Mouse (Mus musculus): ENCODE measurements at regions not wholly inside any gene's neighbourhood (a gene's known extent, or its start where the extent isn't known, plus 50 kb on each side); places are given as distances from the start of the nearest gene placed in this dataset.
A peak's percentile ranks its signal among the peaks of the same experiment; 100 is the strongest.

DNA sequence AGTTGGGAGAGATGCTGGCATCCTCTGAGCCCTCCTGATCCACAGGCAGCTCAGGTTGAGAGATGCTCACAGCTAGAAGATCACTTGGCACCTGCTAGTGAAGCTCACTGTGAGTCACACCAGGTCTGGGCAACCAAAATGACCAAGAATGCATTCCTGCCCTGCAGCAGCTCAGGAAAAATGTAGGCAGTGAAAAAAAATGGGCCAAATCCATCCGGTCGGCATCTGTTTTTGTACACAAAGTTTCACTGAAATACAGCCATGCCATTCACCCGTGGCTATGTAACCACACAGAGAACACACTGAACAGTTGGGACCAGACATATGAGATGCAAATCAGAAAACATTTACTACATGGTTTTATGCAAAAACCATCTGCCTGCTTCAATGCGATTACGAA, 135.1 kb downstream of the Tomm20 start:
- no peak for DNase-seq (ENCODE audit: low read depth, low spot score)

DNA sequence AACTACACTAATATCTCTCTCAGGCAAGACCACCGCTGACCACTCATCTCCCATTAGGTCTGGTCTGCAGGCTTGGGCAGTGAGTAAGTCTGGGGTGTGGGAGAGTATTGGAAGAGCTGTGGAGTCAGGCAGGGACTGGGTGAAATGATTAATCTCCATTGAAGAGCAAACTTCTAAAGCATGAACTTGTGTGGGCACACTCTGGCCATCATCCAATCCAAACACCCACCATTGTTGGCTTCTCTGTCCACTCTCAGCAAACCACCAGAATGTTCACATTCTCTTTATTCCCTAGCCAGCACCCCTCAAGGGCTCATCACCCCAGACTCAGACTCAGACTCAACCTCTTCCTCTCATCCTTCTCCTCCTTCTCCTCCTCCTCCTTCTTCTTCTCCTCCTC, 136.3 kb downstream of the Tomm20 start:
- no peak for DNase-seq (ENCODE audit: low read depth, low spot score)

DNA sequence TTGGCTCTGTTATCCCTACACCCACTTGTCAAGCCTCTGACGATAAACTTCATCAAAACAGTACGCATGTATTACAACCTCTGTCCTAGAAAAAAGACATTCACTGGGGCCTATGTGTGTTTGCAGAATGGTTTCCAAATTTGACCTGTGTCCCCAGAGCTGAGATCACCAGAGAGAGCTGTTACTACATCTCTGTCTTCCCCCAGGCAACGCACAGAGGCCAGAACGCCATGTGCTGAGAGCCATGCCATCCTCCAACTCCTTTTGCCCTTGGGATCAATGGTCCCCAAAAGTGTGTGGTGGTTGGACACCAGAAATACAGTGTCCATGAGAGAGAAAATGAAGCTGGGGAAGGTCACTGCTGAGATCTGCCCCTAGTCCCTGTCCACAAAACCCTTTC, 137.1 kb downstream of the Tomm20 start:
- DNase-seq (ENCODE audit: low read depth, low spot score), result no peak

DNA sequence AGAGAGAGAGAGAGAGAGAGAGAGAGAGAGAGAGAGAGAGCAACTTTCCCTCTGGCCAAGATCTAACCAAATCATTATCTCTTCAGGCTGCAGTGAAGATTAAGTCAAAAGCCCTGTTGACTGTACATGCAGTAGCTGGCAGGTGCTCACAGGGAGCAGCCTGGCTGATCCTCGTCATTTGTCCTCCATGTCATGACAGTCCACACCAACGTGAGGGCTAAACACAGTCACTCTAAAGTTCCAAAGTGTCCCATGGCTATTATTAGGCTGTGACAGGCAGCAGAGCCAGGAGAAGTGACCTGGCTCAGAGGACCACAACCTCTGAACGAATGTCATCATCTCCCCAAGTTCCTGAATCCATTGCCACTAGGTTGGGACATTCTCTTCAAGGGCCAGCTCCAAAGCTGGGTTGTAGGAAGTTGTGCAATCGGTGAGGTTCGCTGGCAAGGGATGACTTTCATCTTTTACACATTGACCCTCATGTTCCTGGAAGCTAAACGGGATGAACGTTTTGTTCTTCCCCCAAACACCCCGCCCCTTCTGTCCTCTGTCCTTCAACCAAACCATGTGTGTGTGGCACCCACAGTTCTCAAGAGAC, 138.4 kb downstream of the Tomm20 start:
- no peak for DNase-seq (ENCODE audit: low read depth, low spot score)

DNA sequence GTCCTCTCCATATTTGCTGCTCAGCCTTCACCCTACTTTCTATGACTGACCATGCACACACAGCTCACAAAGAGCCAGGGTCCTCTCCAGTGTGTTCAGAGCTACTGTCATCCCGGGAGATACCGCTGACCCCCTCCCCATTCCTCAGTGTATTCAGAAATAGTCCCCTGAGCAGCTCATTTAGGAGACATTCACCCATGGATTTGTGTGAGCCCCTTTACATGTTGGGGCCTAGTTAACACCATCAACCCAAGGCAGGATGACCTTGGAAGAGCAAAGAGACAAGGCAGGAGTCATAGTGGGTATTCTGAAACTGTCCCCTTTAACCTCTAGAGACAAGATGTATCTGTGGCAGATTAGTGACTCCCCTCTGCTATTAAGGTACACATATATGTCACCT, 139.1 kb downstream of the Tomm20 start:
- no peak for DNase-seq (ENCODE audit: low read depth, low spot score)

DNA sequence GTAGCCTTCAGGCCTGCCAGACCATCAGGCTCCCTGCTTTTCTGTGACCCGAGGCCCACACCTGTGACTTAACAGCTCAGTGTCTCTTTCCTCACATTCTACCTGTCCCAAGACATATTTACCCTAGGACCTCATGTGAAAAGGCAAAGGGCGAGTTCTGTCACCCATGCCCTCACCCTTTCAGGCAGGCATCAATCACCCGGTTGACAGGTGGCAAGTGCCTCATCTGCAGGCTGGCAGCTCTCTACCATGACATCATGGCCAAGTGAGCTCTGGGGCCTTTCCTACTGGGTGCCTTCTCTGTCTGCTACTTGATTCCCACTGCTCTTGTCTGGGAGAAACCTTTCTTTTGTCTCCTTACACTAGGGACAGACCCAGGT, 139.5 kb downstream of the Tomm20 start:
- no peak for DNase-seq (ENCODE audit: low read depth, low spot score)

DNA sequence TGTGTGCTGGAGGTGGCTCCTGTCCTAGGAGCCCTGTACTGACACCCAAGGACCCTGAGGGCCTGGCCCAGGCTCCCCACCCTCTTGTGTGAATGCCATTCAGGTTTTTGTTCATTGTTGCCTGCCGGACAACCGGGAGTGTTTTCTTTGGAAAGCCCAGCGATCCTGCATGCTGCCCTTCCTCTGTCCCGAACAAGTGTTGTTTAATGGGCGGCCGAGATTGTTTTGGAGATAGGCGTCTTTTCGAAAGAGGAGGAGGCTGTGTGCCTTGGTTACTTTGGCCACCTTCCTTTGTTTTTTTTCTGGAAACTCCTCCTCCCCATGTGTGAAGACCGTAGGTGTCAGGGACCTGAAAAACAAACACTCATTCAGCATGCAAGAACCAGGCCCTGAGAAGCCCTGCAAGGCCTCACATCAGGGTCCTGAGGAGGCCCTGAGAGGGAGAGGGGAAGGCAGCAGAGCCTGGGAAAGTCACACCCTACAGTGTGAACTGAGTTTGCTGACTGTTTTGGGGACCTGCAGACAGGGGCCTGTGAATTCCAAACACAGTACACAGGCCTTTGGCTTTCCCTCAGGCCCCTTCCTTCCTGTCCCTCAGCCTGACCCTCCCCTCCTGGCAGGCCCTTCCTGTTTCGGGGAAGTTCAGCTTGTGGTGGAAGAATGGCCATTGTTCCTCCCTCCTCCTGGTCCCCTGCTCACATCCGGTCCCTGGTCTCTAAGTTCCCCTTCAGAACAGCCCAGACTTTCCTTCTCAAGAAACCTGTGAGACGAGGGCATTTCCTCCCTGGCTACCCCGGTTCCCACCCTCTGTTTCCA, 140.1 kb downstream of the Tomm20 start:
- DNase-seq (ENCODE audit: low read depth, low spot score), result no peak

DNA sequence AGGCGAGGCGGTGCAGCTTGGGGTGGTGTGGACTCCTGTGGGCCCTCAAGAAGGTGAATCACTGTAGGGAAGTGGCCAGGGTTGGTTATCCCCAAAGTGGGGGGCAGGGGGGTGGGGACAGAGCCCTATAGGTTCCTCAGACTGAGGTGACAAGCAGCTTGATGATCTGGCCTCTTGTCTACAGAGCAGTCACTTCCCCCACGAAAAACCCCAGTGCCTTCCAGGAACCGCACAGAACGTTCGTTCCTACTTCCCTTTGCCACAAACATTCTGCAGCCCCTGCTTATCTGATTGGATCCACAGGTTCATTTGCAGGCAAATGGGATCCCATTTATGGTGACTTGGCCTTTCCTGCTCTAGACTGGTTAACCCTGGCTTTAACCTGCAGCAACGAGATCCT, 141.5 kb downstream of the Tomm20 start:
- peak; percentile 29 for DNase-seq (ENCODE audit: low read depth, low spot score)

DNA sequence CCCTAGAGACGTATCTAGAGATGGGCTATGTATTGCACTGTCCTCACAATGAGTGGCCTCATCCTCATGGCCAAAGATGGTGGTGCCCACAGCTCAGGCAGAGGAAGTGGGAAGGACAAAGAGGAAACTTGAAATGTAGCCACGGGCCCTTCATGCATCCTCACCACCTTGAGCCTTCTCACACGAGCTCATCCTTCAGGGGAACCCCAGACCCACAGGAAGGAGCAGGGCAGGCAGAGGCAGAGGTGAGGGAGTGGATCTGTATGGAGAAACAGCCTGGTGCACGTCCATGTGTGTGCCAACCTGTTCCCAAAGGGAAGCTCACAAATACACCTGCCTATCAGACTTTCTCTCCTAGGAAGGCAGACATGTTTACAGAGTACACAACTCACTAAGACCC, 143.0 kb downstream of the Tomm20 start:
- no peak for DNase-seq (ENCODE audit: low read depth, low spot score)

DNA sequence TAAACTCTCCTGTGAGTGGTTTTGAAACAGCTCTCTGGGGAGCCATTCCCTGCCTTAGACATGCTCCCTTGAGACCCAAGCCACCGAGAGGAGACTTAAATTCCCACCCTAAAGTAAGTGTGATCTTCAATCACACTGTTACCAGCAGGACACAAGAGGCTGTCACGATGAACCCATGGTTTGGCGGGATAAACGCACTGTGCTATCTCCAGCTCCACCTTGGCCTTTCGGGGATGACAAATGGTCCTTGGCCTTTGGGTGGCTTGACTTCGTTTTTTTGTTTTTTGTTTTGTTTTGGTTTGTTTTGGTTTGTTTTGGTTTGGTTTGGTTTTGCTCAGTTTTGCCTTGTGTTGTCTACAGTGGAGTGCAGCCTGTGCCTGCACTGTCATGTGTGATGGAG, 144.7 kb downstream of the Tomm20 start:
- no peak for DNase-seq (ENCODE audit: low read depth, low spot score)

DNA sequence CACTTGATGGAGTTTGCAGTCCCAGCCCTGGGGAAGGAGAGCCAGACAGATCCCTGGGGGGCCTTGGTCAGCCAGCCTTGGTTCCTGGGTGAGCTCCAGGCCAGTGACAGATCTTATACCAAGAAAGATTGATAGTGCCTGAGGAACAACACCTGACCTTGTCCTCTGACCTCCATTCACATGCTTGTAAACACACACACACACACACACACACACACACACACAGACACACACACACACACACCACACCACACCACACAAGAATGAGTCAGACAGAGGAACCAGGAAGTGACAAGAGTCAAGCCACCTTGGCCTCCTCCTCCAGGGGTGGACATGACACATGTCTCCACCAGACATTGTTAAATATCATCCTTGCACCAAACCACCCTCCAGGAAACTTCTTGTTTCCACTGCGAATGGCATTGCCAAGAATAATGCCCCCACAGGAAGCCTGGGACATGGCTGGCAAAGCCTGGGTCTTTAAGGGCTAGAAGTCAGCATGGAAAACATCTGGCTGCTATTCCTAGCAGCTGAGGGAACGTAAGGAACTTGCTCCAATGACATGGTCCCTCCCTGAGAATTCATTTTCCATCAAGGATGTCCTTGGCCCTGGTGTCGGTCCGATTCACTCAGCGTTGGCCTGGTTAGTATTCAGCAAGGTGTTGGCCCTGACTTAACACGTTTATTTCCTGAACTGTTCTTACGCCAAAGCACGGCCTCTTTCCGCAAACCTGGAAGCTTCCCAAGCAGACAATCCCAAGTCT, 147.9 kb downstream of the Tomm20 start:
- DNase-seq (ENCODE audit: low read depth, low spot score), result no peak

DNA sequence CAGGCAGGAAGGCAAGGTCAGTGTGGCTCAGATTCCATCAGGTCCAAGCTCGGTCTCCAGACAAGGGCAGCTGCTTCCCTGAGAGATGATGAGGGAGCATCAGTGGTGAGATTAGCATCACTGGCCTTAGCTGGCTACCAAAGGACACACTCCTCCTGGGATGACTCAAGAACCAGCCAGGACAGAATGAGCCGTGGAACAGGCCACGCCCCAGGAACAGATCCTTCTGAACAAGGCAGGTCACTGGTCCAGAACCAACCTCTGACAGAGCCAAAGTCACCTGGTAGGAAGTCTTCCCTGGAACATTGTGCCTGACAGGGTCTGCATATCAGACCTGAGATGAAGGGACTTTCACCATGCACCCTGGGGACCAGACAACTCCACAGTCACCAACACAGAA, 152.0 kb downstream of the Tomm20 start:
- DNase-seq (ENCODE audit: low read depth, low spot score), result no peak

DNA sequence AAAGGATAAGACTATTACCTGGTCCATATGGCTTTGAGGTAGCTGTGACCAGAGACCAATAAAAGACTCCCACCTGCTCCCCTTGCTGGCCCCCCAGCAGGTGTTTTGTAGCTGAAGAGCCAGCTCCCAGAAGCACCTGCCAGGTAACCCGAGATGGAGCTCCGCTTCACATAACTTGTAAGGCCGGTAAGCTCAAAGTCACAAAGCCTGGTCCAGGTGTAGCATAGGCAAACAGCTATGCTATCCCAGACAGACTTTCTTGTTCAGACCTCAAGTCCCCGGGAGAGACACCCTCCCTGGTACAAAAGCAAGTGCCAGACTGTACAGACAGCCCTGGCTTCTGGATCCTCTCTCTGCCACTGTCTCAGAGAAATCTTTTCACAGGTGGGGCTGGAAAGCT, 154.6 kb downstream of the Tomm20 start:
- DNase-seq (ENCODE audit: low read depth, low spot score), result no peak

DNA sequence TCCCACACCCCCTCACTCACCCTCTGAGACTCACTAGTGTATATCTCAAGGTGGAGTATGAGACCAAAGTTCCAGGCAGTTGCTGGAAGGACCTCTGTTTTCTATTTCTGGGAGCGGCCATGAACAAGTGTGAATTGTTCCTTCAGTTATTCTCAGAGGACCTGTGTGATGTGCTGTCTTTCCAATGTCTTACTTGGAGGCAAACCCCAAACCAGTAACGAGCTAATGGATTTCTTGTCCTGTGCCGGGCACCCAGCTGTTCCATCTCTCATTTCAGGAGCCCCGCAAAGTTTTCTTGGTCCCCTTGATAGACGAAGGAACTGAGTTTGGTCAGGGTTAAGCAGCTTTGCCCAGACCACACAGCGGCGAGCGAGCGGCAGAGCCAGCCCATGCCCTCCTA, 155.4 kb downstream of the Tomm20 start:
- DNase-seq (ENCODE audit: low read depth, low spot score), result no peak

DNA sequence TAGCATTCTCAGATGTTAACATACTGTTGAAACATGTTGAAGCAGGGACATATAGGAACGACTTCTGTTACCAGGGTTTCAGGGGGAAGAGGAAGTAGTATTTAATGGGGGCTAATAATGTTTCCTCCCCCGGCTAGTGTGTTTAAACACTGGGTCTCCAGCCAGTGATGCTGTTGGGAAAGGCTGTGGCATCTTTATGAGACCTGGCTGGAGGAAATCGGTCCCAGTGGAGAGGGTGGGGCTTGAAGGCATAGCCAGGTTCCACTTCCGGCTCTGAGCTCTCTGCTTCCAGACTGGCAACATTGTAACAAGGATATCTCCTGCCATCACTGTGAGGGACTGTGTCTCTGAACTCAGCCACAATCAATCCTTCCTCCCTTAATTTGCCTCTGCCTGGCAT, 156.6 kb downstream of the Tomm20 start:
- no peak for DNase-seq (ENCODE audit: low read depth, low spot score)

DNA sequence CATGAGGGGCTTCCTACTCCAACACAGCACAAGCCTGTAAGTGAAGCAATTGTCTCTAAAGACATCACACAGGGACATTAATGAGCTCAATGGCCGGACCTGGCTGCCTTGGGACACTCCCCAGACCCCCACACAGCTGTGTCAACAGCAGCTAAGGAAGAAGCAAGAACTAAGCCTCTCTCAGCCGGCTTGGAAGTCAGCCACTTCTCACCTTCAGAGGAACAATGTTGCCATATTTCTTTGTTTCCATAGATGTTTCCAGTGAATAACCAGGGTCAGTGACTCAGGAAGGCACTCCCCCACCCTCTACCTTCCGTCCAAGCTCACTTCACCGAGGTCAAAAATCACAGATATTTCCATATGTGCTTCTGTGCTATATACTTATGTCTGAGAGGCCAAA, 157.0 kb downstream of the Tomm20 start:
- DNase-seq (ENCODE audit: low read depth, low spot score), result no peak

DNA sequence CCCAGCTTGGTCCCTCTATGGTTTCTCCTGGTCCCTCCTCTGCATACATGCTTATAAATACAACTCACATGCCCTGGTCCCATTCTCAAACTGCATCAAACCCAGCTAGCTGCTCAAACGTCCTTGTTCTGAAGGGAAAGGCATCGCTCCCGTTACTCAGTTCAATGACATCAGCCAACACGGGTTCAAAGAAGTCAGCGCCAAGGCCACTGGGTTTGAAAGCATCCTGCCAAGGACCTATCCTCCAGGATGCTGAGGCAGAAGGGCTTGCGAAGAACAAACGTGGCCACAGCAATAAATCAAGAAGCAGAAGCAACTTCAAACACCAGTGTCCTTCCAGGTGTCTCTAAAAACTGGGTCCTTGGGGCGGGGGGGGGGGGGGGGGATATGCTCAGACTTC, 158.2 kb downstream of the Tomm20 start:
- no peak for DNase-seq (ENCODE audit: low read depth, low spot score)

DNA sequence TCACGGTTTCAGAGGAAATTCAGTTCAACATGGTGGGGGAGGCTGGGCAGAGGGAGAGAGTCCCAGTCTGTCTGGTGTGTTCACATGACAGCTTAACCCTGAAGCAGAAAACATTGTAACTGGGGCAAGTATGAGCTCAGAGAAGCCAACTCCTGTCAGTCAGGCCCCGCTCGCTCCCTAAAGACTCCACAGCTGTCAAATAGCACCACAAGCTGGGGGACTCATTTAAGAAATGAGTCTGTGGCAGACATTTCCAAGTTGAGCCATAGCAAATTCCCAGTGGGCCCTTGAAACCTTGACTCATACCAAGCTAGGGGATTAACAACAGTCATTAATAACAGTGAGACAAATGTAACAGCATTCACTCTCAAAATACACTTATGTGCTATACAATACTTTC, 160.4 kb downstream of the Tomm20 start:
- no peak for DNase-seq (ENCODE audit: low read depth, low spot score)

DNA sequence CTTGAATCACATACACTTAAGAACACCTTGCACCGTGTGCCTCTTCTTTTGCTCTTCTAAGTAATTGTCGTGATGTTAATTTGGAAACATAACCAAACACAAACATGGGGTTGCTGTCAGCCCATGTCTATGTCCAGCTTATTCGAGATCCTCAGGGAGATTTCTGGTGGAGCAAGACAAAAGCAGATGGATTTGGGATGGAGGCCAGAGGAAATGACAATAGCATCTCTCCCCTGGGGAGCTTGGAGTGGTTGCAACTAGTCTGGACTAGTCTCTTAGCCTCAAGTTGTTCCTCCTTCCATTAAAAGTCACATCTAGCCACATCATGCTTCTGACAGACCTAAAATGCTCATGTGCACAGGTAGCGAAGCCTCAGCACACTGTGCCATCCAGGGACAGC, 161.0 kb downstream of the Tomm20 start:
- no peak for DNase-seq (ENCODE audit: low read depth, low spot score)

DNA sequence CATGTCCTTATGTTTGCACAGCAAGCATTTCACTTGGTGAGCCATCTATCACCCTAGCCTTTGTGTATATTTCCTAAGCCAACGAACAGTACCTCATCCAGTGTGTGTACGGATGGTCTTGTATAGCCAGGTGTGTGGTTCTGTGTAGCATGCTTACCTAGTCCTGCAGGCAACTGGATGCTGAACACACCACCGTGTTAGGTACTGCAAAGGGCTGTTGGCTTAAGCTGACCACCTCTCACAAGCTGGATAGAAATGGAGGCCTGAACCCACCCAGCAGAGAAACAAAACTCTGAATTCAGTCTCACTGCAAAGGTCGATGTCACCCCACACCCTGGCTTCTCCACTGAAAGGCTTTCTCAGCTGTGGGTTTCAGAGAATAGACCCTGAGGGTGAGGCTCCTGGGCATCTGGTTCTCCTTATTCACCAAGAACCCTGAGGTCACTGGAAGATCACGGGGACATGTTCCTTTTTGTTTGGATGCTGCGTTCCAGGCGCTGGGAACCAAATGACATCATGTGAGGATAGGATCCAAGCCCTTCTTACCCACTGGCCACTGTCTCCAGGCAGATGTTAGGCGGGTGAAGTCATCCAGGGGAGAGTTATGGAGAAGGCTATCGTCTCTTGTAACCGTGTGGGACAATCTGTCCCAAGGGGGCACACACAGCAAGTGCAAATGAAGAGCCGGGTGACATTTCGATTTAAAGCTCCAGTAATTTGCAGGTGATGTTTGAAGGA, 161.8 kb downstream of the Tomm20 start:
- DNase-seq (ENCODE audit: low read depth, low spot score), result no peak

DNA sequence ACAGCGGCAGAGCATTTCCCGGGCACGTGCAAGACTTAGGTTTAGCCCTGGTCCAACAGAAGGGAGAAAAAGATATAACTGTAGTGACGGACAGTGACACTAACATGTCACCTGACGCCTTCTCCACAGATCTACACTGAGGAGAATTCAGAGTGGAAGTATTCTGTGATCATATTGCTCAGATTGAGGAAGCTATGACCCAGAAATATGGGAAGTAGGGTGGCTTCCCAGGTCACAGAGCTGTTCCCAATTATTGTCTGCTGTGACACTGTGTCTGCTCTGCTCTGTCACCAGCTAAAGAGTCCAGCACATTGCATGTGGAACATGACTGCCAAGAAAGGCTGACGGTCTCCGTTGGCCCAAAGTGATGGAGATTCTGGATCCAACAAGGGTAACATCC, 167.0 kb downstream of the Tomm20 start:
- no peak for DNase-seq (ENCODE audit: low read depth, low spot score)

DNA sequence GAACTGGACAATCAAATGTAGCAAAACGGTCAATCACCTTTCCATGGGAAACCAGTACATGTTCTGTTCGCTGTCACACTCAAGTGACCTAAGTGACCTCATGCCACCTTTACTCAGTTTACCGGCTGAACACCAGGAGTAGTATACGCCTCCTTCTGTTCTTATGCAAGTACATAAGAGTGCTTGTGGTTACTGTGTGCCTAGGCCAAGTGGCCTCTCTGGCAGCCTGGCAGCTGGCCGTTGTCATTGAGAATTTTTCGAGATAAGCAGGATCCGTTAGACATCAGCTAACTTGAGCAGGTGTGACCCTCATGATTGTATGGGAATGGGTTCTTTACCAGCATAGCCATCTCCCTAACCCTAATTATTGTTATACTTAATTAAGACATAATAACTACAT, 167.5 kb downstream of the Tomm20 start:
- DNase-seq (ENCODE audit: low read depth, low spot score), result no peak

Data from ES-CJ7 (cell line).